Mouse (Mus musculus): Measurements from ENCODE around the gene Zfp189. TPM values are rescaled to one million over a fixed set of nuclear protein-coding genes. Genes with fewer than 3 reads are reported as not detected.

Zfp189 gene
- 2.0 TPM for polyA plus RNA-seq (2014; fragmentation: Illumina TruSeq; extraction: RNeasy Lipid Tissue Mini Kit (QIAGEN cat#74804); ENCODE audit: insufficient read depth, low read depth, low replicate concordance)

DNA sequence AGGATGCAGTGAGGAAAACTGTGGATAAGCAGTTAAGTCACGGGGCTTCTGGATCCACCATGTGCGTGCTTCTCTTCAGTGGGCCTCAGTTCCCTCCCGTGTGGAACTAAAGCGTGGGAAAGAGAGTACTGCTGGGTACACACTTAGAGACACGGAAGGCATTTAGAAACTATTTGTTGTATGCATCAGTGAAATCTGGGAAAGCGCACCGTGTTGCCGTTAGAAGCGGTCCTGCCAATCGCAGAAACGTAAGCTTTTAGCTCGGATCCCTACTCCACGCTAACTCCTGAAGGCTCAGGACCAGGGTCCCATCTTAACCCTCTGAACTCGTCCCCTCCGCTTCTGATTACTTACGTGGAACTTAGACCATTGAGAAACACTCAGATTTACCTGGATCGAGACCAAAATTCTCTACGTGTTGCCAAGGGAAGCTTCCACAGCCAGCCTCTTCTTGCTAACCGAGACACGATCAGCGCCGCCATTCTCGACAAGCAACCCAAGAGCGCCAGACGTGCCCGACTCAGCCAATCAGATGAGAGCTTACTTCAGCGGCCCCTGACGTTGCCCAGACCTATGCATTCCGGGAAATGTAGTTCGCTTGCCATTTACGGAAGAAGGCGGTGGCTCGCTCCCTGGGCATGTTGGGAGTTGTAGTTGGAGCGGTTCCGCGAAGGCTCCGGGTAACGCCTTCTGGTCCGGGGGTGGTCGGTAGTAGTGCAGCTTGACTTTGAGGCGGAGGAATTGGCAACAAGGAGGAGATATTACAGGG is at the start of gene Zfp189, which contains the start of gene Mrpl50:
TSS of gene Zfp189 (plus strand) at position 605 of the 769 bp plus-strand sequence.
TSS of gene Mrpl50 (minus strand) at position 522 of the 769 bp plus-strand sequence.

DNA sequence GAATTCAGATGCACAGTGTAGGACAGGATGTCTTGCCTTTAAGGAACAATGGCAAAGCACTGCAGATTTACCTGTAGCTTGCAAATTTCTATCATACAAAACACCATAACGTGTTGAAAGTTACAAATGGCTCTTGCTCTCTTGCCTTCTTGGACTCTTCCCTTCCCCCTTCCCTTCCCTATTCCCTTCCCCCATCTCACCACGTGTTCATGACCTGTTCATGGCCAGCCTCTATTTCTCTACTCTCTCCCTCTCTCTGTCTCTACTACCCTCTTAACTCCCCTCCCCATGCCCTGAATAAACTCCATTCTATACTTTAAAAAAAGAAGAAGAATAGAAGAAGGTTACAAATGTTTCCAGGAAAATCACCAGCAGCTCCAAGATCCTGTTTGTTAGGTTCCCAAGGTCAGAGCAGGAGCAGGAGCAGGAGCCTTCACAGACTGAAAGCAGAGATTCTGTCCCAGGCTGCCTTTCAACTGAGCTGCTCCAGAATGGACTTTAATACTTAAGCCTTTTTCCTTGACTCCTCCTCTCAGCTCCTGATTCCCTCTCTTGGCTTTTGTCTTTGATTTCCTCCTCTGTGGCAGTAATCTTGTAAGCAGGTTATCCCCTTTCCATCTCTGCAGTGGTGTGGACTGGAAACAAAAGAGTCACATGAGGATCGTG is 47.4 kb upstream of the Zfp189 start, which contains the start of gene Acnat1:
TSS of gene Acnat1 (minus strand) at position 478 of the 666 bp plus-strand sequence.

DNA sequence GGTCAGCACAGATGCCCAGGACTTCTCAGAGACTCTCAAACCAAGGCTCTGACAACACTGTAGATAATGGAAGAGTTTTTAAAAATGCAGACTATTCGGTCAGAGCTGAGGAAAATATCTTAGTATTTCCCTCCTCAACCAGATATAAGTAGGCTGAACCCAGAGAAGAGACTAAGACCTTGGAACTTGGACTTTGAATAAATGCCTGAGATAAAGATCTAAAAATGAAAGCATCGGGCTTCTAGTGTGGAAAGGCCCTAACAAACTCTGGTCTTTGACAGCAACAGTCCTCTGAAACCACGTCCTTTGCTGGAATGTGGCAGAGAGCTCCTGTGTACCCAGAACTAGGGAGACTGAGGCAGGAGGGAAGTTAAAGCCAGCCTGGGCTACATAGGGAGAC is 14.6 kb upstream of the Zfp189 start, which contains the start of gene Baat:
TSS of gene Baat (minus strand) at position 172 of the 400 bp plus-strand sequence.

DNA sequence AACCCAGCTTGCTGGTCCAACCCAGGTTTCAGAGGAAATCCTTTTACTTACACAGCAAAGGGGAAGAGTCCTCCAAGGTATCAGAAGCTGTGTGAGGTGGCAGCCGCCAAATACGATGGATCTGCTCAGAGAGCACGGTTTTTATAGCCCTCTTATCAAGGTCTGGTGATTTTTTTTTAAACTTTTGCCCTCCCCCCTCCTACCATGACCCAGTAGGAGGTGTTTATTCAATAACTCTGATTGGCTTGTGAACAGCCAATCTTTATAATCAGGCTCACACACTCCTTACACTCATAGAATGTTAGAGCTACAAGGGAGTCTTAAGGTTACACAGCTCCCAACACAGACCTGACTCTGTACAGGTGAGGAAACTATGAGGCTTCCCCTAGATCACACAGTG is 28.4 kb downstream of the Zfp189 start, which contains the start of gene Aldob:
TSS of gene Aldob (minus strand) at position 164 of the 400 bp plus-strand sequence.

Other genes with a start within 250 kb of the Zfp189 start
- gene Acnat2, start 113.0 kb upstream of the Zfp189 start, polyA plus RNA-seq (2014; fragmentation: Illumina TruSeq; extraction: RNeasy Lipid Tissue Mini Kit (QIAGEN cat#74804); ENCODE audit: insufficient read depth, low read depth, low replicate concordance) = not detected
- 0.48 TPM for gene Acnat1, start 47.3 kb upstream of the Zfp189 start, polyA plus RNA-seq (2014; fragmentation: Illumina TruSeq; extraction: RNeasy Lipid Tissue Mini Kit (QIAGEN cat#74804); ENCODE audit: insufficient read depth, low read depth, low replicate concordance)
- gene Baat, start 14.6 kb upstream of the Zfp189 start, polyA plus RNA-seq (2014; fragmentation: Illumina TruSeq; extraction: RNeasy Lipid Tissue Mini Kit (QIAGEN cat#74804); ENCODE audit: insufficient read depth, low read depth, low replicate concordance) = not detected
- gene Mrpl50, start 83 bp upstream of the Zfp189 start, polyA plus RNA-seq (2014; fragmentation: Illumina TruSeq; extraction: RNeasy Lipid Tissue Mini Kit (QIAGEN cat#74804); ENCODE audit: insufficient read depth, low read depth, low replicate concordance) = 21.9 TPM
- not detected for gene Aldob, start 28.4 kb downstream of the Zfp189 start, polyA plus RNA-seq (2014; fragmentation: Illumina TruSeq; extraction: RNeasy Lipid Tissue Mini Kit (QIAGEN cat#74804); ENCODE audit: insufficient read depth, low read depth, low replicate concordance)
- gene Tmem246, start 76.7 kb downstream of the Zfp189 start, polyA plus RNA-seq (2014; fragmentation: Illumina TruSeq; extraction: RNeasy Lipid Tissue Mini Kit (QIAGEN cat#74804); ENCODE audit: insufficient read depth, low read depth, low replicate concordance) = 13.2 TPM
- 17.8 TPM for gene Rnf20, start 110.8 kb downstream of the Zfp189 start, polyA plus RNA-seq (2014; fragmentation: Illumina TruSeq; extraction: RNeasy Lipid Tissue Mini Kit (QIAGEN cat#74804); ENCODE audit: insufficient read depth, low read depth, low replicate concordance)
- gene Ppp3r2, start 160.8 kb downstream of the Zfp189 start, polyA plus RNA-seq (2014; fragmentation: Illumina TruSeq; extraction: RNeasy Lipid Tissue Mini Kit (QIAGEN cat#74804); ENCODE audit: insufficient read depth, low read depth, low replicate concordance) = not detected